8 mouse cellular contexts compared by ENCODE assay signal in genomic region chr1:16798292-16798691, GRCm38 (mm10).
DNase-seq lines count a peak whose midpoint lies in the region; ATAC-seq and TF ChIP-seq lines count a peak whose summit lies in the region.

No protein-coding gene starts in this region.

- ATAC-seq in heart, embryonic 11.5 days (replicated peaks; ENCODE audit: insufficient number of reproducible peaks, low FRiP score, low TSS enrichment), result no peak
- ATAC-seq in embryonic facial prominence, embryonic 11.5 days (replicated peaks; ENCODE audit: insufficient number of reproducible peaks, low FRiP score, low TSS enrichment, low read depth), result peak; percentile 90
- 0 out of 2 replicates have a peak, but pooled peaks have one; percentile 45 for ATAC-seq in heart, embryonic 12.5 days (ENCODE audit: insufficient number of reproducible peaks, low FRiP score)
- peak; percentile 76 for ATAC-seq in stomach, embryonic 14.5 days (ENCODE audit: insufficient number of reproducible peaks, insufficient read depth, low FRiP score, low read depth)

- TF ChIP-seq POLR2A in liver, adult 2 months (IDR thresholded peaks at IDR 0.05; ENCODE audit: extremely low read depth, insufficient read depth, low read length), result no peak

- no peak overlapping the region for H3K9ac ChIP-seq in heart, embryonic 11.5 days (ENCODE audit: low read depth, low read length)
- no peak overlapping the region for H3K9ac ChIP-seq in embryonic facial prominence, embryonic 11.5 days (replicated peaks; ENCODE audit: low read length)
- no peak overlapping the region for H3K9ac ChIP-seq in heart, embryonic 12.5 days
- no peak overlapping the region for H3K9ac ChIP-seq in liver, adult 2 months (ENCODE audit: low read depth, low read length)
- no peak overlapping the region for H3K9ac ChIP-seq in stomach, embryonic 14.5 days (replicated peaks; ENCODE audit: low read depth, low read length)

- no peak overlapping the region for H3K4me2 ChIP-seq in heart, embryonic 11.5 days
- no peak overlapping the region for H3K4me2 ChIP-seq in embryonic facial prominence, embryonic 11.5 days (ENCODE audit: low read depth, low read length)
- no peak overlapping the region for H3K4me2 ChIP-seq in heart, embryonic 12.5 days
- no peak overlapping the region for H3K4me2 ChIP-seq in stomach, embryonic 14.5 days (replicated peaks; ENCODE audit: low read depth, low read length)

- no peaks in the 10 kb centered on the region for H3K27me3 ChIP-seq in heart, embryonic 11.5 days (ENCODE audit: control insufficient read depth, insufficient read depth, low read length)
- no peaks in the 10 kb centered on the region for H3K27me3 ChIP-seq in embryonic facial prominence, embryonic 11.5 days (ENCODE audit: control insufficient read depth, insufficient read depth, low read length)
- no peaks in the 10 kb centered on the region for H3K27me3 ChIP-seq in heart, embryonic 12.5 days (replicated peaks)
- H3K27me3 ChIP-seq in liver, adult 2 months (ENCODE audit: control insufficient read depth, insufficient read depth, low read length), result no peaks in the 10 kb centered on the region
- no peaks in the 10 kb centered on the region for H3K27me3 ChIP-seq in stomach, embryonic 14.5 days (ENCODE audit: control insufficient read depth, insufficient read depth, low read length)

- H3K36me3 ChIP-seq in heart, embryonic 11.5 days (ENCODE audit: control insufficient read depth, insufficient read depth, low read length), result no peaks in the 10 kb centered on the region
- H3K36me3 ChIP-seq in embryonic facial prominence, embryonic 11.5 days (replicated peaks; ENCODE audit: control insufficient read depth, insufficient read depth, low read depth, low read length), result no peaks in the 10 kb centered on the region
- H3K36me3 ChIP-seq in heart, embryonic 12.5 days, result no peaks in the 10 kb centered on the region
- no peaks in the 10 kb centered on the region for H3K36me3 ChIP-seq in liver, adult 2 months (ENCODE audit: control insufficient read depth, insufficient read depth, low read length)
- H3K36me3 ChIP-seq in stomach, embryonic 14.5 days (ENCODE audit: control insufficient read depth, insufficient read depth, low read length), result no peaks in the 10 kb centered on the region

- H3K79me2 ChIP-seq in liver, adult 2 months (ENCODE audit: control insufficient read depth, insufficient read depth, low read length), result no peaks in the 10 kb centered on the region

- 71% methylated on average over 6 of the region's 6 CpGs for WGBS in heart, embryonic 11.5 days (ENCODE audit: insufficient replicate concordance)
- 63% methylated on average over 6 of the region's 6 CpGs for WGBS in embryonic facial prominence, embryonic 11.5 days
- WGBS in heart, embryonic 12.5 days, result 67% methylated on average over 6 of the region's 6 CpGs
- WGBS in liver, adult 2 months, result 60% methylated on average over 6 of the region's 6 CpGs
- WGBS in stomach, embryonic 14.5 days, result 78% methylated on average over 6 of the region's 6 CpGs

- H3K4me3 ChIP-seq in heart, embryonic 11.5 days (ENCODE audit: low read depth, low read length), result no peak overlapping the region
- H3K4me3 ChIP-seq in embryonic facial prominence, embryonic 11.5 days (ENCODE audit: low read depth, low read length), result no peak overlapping the region
- no peak overlapping the region for H3K4me3 ChIP-seq in heart, embryonic 12.5 days
- no peak overlapping the region for H3K4me3 ChIP-seq in liver, adult 2 months (ENCODE audit: insufficient read depth, low read depth, low read length)
- H3K4me3 ChIP-seq in stomach, embryonic 14.5 days (ENCODE audit: low read depth, low read length), result no peak overlapping the region

- H3K9me3 ChIP-seq in heart, embryonic 11.5 days (replicated peaks; ENCODE audit: control insufficient read depth, low read length), result no peaks in the 10 kb centered on the region
- no peaks in the 10 kb centered on the region for H3K9me3 ChIP-seq in embryonic facial prominence, embryonic 11.5 days (replicated peaks; ENCODE audit: control insufficient read depth, low read length)
- no peaks in the 10 kb centered on the region for H3K9me3 ChIP-seq in heart, embryonic 12.5 days (replicated peaks)
- no peaks in the 10 kb centered on the region for H3K9me3 ChIP-seq in stomach, embryonic 14.5 days (ENCODE audit: control insufficient read depth, low read depth, low read length)

- no peak overlapping the region for H3K27ac ChIP-seq in heart, embryonic 11.5 days (ENCODE audit: low read depth, low read length)
- no peak overlapping the region for H3K27ac ChIP-seq in embryonic facial prominence, embryonic 11.5 days (replicated peaks; ENCODE audit: low read depth, low read length)
- H3K27ac ChIP-seq in heart, embryonic 12.5 days (ENCODE audit: poor library complexity, severe bottlenecking), result no peak overlapping the region
- no peak overlapping the region for H3K27ac ChIP-seq in liver, adult 2 months (replicated peaks; ENCODE audit: insufficient read depth, low read depth, low read length)
- H3K27ac ChIP-seq in stomach, embryonic 14.5 days (ENCODE audit: low read length), result no peak overlapping the region

- peak; percentile 88 for TF ChIP-seq CTCF in liver, adult 2 months (IDR thresholded peaks at IDR 0.05; ENCODE audit: low read depth, low read length)

- H3K4me1 ChIP-seq in heart, embryonic 11.5 days (ENCODE audit: control insufficient read depth, insufficient read depth, low read length), result no peaks in the 10 kb centered on the region
- H3K4me1 ChIP-seq in embryonic facial prominence, embryonic 11.5 days (ENCODE audit: control insufficient read depth, insufficient read depth, low read length), result no peaks in the 10 kb centered on the region
- no peaks in the 10 kb centered on the region for H3K4me1 ChIP-seq in heart, embryonic 12.5 days (replicated peaks)
- H3K4me1 ChIP-seq in liver, adult 2 months (ENCODE audit: control insufficient read depth, insufficient read depth, low read length), result no peaks in the 10 kb centered on the region
- H3K4me1 ChIP-seq in stomach, embryonic 14.5 days (ENCODE audit: control insufficient read depth, insufficient read depth, low read length), result no peaks in the 10 kb centered on the region

- peak; percentile 93 for DNase-seq in heart, adult 11 months
- DNase-seq in embryonic facial prominence, embryonic 11.5 days (ENCODE audit: low spot score), result peak; percentile 80
- DNase-seq in kidney, postnatal 10 days, result peak; percentile 90
- DNase-seq in liver, adult 2 months (ENCODE audit: extremely low read depth, low read depth, low spot score), result peak; percentile 54
- peak; percentile 27 to 56 for DNase-seq in natural killer cell, adult 2 months (ENCODE audit: low spot score in 2 of 2)

Comparison
In these comparisons a context has a peak if more than half of its experiments do, and no peak if none do; other contexts are left out.
1. DNase-seq: peak in every context shown above with its lines; median percentile 93 in heart, adult 11 months; 90 in kidney, postnatal 10 days; 80 in embryonic facial prominence, embryonic 11.5 days; 54 in liver, adult 2 months; 42 in natural killer cell, adult 2 months.